Mouse (Mus musculus) small intestine, adult 2 months (tissue): Measurements from ENCODE around the gene Pcgf2.

Experiments used
- CTCF ChIP-seq: fragments of 200-500 bp; IDR thresholded peaks from 2 replicates; pipeline ENCODE4 v1.5.1; 2012; ENCODE audit warnings: low read depth, mild to moderate bottlenecking, control low read depth, inconsistent platforms, low read length, moderate library complexity, mixed read lengths; ENCODE audit not compliant: insufficient replicate concordance, insufficient read length; ENCODE audit errors: extremely low read depth
- POLR2A ChIP-seq: fragments of 200-500 bp; IDR thresholded peaks from 2 replicates; pipeline ENCODE4 v1.6.1; 2012; ENCODE audit warnings: low read depth, mild to moderate bottlenecking, control low read depth, inconsistent platforms, low read length, moderate library complexity

DNA sequence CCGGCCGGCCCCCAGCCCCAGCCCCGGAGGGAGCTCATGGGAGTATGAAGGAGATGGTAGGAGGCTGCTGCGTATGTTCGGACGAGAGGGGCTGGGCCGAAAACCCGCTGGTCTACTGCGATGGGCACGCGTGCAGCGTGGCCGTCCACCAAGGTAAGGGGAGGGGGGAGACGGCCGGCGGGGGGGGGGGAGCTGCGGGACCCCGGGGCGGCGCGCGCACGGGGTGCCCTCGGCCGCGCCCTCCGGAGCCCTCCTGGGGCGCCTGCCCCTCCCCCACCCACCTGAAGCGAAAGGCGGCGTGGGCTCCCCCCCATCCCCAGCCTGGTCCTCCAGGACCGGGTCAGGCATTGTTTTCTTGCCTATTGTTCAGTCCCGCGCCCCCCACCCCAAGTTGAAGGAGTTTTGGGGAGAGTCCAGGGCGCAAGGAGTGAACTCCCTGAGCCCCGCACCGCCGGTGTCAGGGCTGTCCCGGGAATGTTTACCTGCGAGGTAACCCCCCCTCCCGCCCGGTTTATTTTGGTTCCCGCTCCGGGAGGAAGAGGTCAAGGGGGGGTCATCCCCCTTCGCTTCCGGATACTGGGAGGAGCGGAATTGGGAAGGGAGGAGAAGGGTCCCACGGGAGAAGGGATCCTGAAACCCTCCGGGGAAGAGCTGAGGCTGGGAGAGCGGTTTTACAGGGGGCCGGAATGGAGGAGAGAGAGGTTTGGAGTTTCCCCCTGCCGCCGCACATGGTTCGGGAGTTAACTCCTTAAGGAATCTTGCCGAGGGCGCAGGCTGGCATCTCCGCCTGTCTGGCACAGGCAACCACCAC is 36.6 kb downstream of the Pcgf2 start:
- TF ChIP-seq CTCF (no peak), POLR2A (no peak)
